Mouse (Mus musculus) heart, postnatal 4 days (tissue): Measurements from ENCODE around the gene Snap29. TPM values are rescaled to one million over a fixed set of nuclear protein-coding genes. Genes with fewer than 3 reads are reported as not detected.

Experiments
- DNase-seq: peaks from one replicate; pipeline ENCODE4 v3.0.0; 2021
- total RNA-seq, 2 experiments: library from RNA; stranded (reverse); gene quantifications; 2 replicates each; pipeline ENCODE4 v1.2.3; 2021

Gene Snap29
- total RNA-seq, 2 experiments from 2014 or later = 15.7 to 16.3 TPM

DNA sequence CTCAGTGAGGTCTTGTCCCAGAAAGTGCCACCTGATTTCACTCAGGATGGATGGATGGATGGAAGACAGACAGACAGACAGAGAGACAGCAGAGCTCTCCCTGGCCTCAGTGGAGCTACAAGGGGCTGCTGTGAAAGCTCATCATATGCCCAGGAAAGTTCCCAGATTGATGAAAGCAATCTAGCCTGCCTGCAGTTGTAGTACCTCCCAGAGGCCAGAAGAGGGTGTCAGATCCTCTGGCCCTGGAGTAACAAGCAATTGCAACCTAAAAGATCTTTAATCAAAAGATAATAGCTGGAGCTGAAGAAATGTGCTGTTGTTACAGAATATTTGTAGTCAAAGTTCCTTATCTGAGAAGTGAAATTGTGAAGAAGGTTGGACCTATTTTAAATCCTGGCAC lies 68.3 kb downstream of the Snap29 start:
- DNase-seq = peak; percentile 45

- DNase-seq = no peak
Measured at GRCm38 (mm10) chr16:17474761-17475160, 69.0 kb downstream of the Snap29 start.

DNA sequence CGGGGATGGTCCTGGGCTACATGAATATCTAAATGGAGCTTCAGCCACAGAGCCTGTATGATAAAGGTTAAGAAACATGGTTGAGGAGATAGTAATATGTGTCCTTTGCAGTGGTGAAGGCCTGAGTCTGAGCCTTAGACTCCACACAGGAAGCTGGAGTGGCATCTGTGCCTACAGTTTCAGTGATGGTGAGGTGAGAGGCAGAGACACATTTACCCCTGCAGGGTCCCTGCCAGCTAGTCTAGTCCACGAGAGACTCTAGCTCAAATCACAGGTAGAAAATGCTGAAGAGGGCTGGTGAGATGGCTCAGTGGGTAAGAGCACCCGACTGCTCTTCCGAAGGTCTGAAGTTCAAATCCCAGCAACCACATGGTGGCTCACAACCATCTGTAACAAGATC lies 69.5 kb downstream of the Snap29 start:
- DNase-seq = no peak

DNA sequence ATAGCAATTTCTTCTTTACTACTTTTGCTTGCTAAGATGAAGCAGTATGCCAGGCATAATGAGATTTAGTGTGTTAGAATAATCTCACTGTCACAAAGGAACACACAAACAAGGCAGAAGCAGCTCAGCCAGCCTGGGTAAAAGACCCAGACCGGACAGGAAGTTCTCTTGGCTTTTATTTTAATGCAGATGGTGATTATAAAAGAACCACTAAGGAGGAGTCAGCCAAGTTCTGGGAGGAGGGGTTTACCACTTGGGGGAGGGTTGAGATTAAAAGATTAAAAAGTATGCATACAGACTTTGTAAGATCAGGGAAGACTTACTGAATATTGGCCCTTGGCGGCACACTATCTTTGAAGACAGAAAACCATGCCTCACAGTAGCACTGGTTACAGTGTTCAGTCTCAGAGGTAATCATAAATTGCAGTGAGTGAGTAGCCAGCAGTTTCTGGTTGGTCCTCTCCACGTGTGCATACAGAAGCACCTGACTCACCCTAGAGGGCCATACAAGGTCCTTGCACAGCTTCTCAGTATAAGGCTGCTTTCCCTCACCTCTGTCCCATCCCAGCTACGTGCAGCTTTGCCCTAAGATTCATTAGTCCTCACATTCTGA lies 72.7 kb downstream of the Snap29 start:
- DNase-seq = no peak

Other genes with a start within 250 kb of the Snap29 start
- gene Ube2l3, start 203.3 kb upstream of the Snap29 start, total RNA-seq = 100 to 1,000 TPM; 154 to 157 TPM
- under 1 TPM; 0.43 TPM for gene Rimbp3, start 197.4 kb upstream of the Snap29 start, total RNA-seq
- gene Hic2, start 172.4 kb upstream of the Snap29 start, total RNA-seq = 1 to 10 TPM; 7.0 to 7.1 TPM
- gene Tmem191c, start 129.9 kb upstream of the Snap29 start, total RNA-seq = 1 to 10 TPM; 6.3 to 7.9 TPM
- 1 to 10 TPM; 3.3 to 3.7 TPM for gene Serpind1, start 74.6 kb upstream of the Snap29 start, total RNA-seq
- 10 to 100 TPM; 55.8 to 56.5 TPM for gene Pi4ka, start 328 bp downstream of the Snap29 start, total RNA-seq
- gene Crkl, start 46.0 kb downstream of the Snap29 start, total RNA-seq = 10 to 100 TPM; 31.6 to 34.4 TPM
- gene Aifm3, start 83.6 kb downstream of the Snap29 start, total RNA-seq = under 1 TPM; 0.21 to 0.70 TPM
- 10 to 100 TPM; 35.6 to 47.5 TPM for gene Lztr1, start 102.7 kb downstream of the Snap29 start, total RNA-seq
- gene Thap7, start 125.2 kb downstream of the Snap29 start, total RNA-seq = 10 to 100 TPM; 17.5 to 20.9 TPM
- gene Lrrc74b, start 155.3 kb downstream of the Snap29 start, total RNA-seq = not detected
- gene P2rx6, start 155.9 kb downstream of the Snap29 start, total RNA-seq = under 1 TPM; 0.27 to 0.36 TPM
- 1 to 10 TPM; 3.8 to 4.1 TPM for gene Slc7a4, start 177.2 kb downstream of the Snap29 start, total RNA-seq
- gene Smpd4, start 213.4 kb downstream of the Snap29 start, total RNA-seq = 10 to 100 TPM; 30.9 to 35.4 TPM
- 1 to 10 TPM; 2.0 to 2.1 TPM for gene Ccdc74a, start 240.5 kb downstream of the Snap29 start, total RNA-seq